1 mouse cellular context compared by ENCODE assay signal in the genomic region with DNA sequence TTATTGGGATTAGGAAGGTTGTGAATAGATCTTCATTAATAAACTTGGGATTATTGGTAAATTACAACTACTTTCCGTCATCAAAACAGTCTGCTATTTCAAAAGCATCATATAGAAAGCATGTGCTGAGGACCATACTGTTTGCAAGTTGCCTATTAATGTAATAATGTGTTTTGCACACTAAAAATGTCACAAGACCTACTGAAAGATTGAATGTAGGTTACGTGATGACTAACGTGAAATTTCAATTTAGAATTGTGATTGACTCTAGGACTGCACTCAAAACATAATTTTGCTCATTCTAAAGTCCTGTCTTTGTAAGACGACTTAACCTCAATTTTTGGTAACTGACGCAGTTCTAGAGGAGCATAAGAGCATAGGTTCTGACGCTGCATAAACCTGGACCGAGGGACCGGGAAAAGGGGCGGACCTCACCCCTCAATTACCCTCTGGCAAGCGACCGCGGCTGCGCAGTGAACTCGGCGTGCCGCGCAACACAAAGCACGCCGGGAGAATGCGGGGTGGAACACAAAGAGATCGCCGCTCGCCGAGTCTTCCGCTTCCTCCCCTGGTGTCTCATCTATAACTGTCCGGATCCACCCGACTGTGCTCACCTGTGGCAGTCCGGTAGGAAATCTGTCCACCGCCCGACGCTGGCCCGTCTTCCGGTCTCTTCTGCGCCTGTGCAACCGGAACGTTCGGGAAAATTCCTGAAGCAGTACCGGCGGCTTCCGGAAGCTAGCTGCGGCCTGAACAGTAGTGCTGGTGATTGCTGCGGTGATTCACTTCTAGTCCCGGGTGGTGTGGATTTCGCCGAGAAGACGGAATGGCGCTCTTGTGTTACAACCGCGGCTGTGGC.
TF ChIP-seq lines count a peak whose summit lies in the region.

Chordc1 (plus strand) TSS at position 555 of the 859 bp plus-strand sequence.

TF ChIP-seq in MEL, 35 proteins besides CTCF, POLR2A, EP300 and RAD21 (continued from another document):
- TF ChIP-seq KAT2A (conservative IDR thresholded peaks at IDR 0.05; ENCODE audit: low read depth, low read length) (no peak), MYB (IDR thresholded peaks at IDR 0.05; ENCODE audit: low read depth, low read length) (no peak), MAFK (IDR thresholded peaks at IDR 0.05; ENCODE audit: borderline replicate concordance, low read depth, low read length) (no peak), ZMIZ1 (IDR thresholded peaks at IDR 0.05; ENCODE audit: low read depth, low read length) (no peak), USF1 (IDR thresholded peaks at IDR 0.05; ENCODE audit: low read depth, low read length) (no peak), MEF2A (IDR thresholded peaks at IDR 0.05; ENCODE audit: extremely low read depth, insufficient replicate concordance, low read depth, low read length, poor library complexity, severe bottlenecking) (no peak), ZKSCAN1 (IDR thresholded peaks at IDR 0.05; ENCODE audit: low read depth, low read length) (no peak), ZNF384 (IDR thresholded peaks at IDR 0.05; ENCODE audit: low read depth, low read length) (no peak), SIN3A (IDR thresholded peaks at IDR 0.05; ENCODE audit: low read length) (no peak), TCF12 (IDR thresholded peaks at IDR 0.05; ENCODE audit: low read depth, low read length) (no peak), GATA1 (IDR thresholded peaks at IDR 0.05; ENCODE audit: low read depth, low read length) (peak; percentile 54), ZC3H11A (IDR thresholded peaks at IDR 0.05; ENCODE audit: low read depth, low read length) (no peak), ELF1 (IDR thresholded peaks at IDR 0.05; ENCODE audit: low read depth, low read length) (no peak), GABPA (IDR thresholded peaks at IDR 0.05; ENCODE audit: low read depth, low read length) (no peak)
